Mouse (Mus musculus): Measurements from ENCODE around the gene Uqcrh. TPM values are rescaled to one million over a fixed set of nuclear protein-coding genes. Genes with fewer than 3 reads are reported as not detected.

Uqcrh gene
- total RNA-seq, 2 experiments from 2014 or later = 191 to 223 TPM

DNA sequence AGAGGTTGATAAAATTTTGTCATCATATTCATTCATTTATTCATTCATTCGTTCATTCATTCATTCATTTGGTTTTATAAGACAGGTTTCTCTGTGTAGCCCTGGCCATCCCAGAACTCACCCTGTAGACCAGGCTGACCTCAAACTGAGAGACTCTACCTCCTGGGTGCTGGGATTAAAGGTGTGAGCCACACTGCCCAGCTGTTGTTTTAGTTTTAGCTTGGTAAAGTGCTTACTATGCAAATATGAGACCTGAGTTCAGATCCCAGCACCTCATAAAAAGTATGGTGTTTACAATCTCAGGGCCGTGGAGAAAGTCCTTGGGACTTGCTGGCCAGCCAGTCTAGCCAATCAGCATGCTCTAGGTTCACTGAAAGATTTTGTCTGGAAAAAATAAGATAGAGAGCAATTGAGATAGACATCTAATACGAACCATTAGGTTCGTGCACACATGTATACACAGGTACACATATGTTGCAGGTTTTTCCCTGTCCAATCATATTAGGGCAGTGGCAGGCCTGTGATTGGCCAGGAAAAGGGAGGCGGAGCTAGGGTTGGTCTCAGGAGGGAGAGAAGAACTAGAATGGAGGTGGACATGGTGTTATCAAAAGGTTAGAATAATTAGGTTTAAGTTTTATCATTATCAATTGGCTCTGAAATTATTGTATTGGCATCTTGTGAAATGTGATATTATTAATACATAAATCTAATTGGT, 15.7 kb downstream of the Uqcrh start:
- no peak for ATAC-seq (replicated peaks; ENCODE audit: low FRiP score, poor library complexity, severe bottlenecking)

GRCm38 (mm10) chr4:116057559-116057958, 17.3 kb downstream of the Uqcrh start:
- no peak for ATAC-seq (replicated peaks; ENCODE audit: low FRiP score, poor library complexity, severe bottlenecking)

- peak; percentile 95 for ATAC-seq (replicated peaks; ENCODE audit: low FRiP score, poor library complexity, severe bottlenecking)
Measured at GRCm38 (mm10) chr4:116053399-116053961, 21.4 kb downstream of the Uqcrh start, which contains the start of gene Nsun4. Nsun4 (minus strand) TSS chr4:116053876.

GRCm38 (mm10) chr4:116052526-116053293, 22.2 kb downstream of the Uqcrh start:
- 0 out of 2 replicates have a peak, but pooled peaks have one; percentile 12 for ATAC-seq (replicated peaks; ENCODE audit: low FRiP score, poor library complexity, severe bottlenecking)

DNA sequence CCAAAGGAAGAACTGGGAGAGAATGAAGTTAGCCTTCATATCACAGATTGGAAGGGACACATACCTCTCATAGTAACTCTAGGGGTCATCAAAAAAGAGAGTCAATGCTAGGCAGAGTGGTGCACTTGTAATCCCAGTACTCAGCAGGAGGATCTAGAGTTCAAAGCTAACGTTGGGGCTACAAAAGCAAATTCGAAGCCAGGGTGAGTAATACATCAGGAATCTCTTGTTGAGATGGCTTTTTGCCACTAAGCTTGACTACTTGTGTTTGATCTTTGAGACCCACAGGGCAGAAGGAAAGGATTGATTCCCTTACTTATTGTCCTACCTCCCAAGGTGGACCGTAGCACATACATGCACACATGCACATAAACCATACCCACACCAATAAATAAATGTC, 25.7 kb downstream of the Uqcrh start:
- no peak for ATAC-seq (replicated peaks; ENCODE audit: low FRiP score, poor library complexity, severe bottlenecking)

DNA sequence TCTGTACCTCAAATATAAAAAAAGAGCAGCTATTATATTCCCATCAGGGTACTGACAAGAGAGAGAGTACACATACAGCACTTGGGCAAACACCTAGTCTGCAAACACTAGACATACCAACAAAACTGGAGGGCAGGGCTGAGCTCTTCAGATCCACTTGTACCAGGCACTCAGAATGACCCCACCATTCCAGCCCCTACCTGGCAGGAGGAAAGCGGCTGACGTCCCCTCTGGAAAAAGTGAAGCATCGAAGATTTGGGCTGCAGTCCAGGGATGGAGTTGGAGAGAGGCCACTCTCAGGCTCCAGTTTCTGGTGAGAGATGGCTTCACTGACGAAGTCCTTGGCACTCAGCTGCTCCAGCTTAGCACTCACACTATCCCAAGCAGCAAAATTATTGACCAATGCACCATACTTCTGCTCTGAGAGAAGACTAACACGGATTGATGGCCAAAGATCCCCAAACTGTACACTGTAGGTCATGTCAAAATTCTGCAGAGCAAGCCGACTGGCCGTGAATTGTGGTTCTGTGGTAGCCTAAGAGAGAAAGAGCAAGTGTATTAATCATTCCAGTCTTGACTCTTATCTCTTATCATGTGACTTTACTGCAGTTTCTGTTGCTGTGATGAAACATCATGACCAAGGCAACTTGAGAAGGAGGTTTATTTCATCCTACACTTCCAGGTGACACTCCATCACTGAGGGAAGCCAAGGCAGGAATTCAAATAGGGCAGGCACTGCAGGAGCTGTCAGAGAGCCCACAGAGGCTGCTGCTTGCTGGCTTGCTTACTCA, 26.5 kb downstream of the Uqcrh start:
- ATAC-seq (replicated peaks; ENCODE audit: low FRiP score, poor library complexity, severe bottlenecking) = no peak

DNA sequence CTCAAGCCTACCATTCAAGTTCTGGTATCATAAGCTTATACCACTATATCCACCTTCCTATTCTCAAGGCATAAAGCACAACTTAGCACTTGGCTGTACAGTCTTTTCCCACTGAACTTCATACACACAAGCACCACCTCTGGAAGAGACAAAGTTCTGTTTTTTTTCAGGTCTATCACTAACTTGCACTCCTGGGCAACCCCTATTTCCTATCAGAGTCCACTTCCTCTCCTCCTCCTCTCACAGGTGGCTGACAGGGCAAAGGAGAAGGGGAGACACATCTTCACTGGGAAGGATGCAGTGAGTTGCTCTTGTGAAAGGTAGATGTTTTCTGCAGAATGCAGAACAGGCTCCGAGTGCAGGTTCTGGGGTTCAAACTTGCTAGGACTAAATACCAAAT, 27.2 kb downstream of the Uqcrh start:
- ATAC-seq (replicated peaks; ENCODE audit: low FRiP score, poor library complexity, severe bottlenecking) = no peak

- ATAC-seq (replicated peaks; ENCODE audit: low FRiP score, poor library complexity, severe bottlenecking) = no peak
Measured at GRCm38 (mm10) chr4:116046604-116047003, 28.3 kb downstream of the Uqcrh start.

DNA sequence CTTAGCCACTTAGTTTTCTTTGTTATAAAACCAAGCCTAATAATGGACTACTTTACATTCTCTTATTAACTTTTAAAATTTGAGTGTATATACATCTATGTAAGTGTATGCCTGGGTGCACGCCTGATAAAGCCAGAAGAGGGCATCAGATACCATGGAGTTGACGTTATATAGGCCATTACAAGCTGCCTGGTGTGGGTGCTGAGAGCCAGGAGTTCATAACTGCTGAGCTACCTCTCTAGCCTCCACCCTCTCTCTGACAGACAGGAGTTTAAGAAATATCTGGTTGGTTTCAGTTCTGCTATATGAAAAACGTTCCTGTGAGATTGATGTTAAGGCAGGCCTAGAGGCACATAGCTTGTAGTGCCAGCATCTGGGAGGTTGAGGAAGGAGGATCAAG, 32.7 kb downstream of the Uqcrh start:
- peak; percentile 49; the same call in 1 of the 2 replicates for ATAC-seq (replicated peaks; ENCODE audit: low FRiP score, poor library complexity, severe bottlenecking)

DNA sequence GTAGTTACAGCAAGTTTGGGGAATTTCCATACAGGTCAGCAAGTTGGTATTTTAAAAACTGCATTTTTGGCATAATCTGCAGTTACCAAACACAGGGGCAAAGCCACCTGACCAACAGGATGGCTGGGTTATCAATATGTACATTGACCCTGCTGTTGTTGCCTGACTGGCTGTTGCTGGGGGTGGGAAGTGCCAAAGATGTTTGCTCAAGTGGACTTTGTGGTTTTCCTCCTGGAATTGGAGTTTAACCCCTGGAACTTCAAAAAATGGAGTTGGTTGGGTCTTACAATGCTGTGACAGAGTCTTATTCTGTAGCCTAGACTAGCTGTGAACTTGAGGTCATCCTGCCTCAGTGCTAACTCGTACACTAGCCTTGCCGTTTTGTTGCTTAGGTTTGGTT, 34.4 kb downstream of the Uqcrh start:
- ATAC-seq (replicated peaks; ENCODE audit: low FRiP score, poor library complexity, severe bottlenecking) = no peak

GRCm38 (mm10) chr4:116033374-116033773, 41.5 kb downstream of the Uqcrh start:
- no peak for ATAC-seq (replicated peaks; ENCODE audit: low FRiP score, poor library complexity, severe bottlenecking)

- ATAC-seq (replicated peaks; ENCODE audit: low FRiP score, poor library complexity, severe bottlenecking) = no peak
Measured at GRCm38 (mm10) chr4:116032906-116033305, 42.0 kb downstream of the Uqcrh start.

DNA sequence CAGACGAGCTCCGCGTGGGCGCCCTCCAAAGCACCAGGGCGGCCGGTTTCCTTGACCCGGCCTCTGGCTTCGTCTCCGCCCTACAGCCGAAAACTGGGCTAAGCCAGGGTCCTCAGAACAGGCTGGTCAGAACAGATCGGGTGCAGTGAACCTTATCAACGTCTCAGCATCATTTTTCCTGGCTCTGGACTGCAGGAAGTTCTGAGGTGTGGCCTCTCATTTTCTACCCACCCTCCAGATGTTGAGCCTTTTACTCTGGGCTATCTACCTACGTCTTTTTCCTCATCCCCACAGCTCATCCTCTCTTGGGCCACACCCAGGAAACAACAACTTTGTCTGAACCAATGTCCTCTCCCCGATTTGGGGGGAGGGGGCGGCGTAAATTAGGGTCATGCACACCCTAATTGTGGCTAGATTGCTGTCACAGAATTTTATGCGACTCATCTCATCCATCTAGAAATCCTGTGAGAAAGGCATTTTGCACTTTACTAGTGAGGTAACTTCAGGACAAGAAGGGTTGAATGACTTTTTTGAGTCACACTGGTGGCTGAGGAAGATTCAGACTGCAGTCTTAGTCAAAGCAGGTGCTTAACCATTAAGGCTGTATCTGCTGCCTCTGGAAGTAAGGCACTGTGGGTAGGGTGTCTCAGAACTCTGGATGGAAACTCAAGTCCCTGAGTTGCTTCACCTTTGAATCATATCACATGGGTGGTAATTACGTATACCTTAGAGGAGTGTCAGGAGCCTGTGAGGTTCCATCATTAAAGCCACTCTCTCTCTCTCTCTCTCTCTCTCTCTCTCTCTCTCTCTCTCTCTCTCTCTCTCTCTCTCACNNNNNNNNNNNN, 56.7 kb downstream of the Uqcrh start, which contains the start of gene Faah:
Faah (minus strand) TSS at position 25 of the 845 bp plus-strand sequence.
- ATAC-seq (replicated peaks; ENCODE audit: low FRiP score, poor library complexity, severe bottlenecking) = no peak

DNA sequence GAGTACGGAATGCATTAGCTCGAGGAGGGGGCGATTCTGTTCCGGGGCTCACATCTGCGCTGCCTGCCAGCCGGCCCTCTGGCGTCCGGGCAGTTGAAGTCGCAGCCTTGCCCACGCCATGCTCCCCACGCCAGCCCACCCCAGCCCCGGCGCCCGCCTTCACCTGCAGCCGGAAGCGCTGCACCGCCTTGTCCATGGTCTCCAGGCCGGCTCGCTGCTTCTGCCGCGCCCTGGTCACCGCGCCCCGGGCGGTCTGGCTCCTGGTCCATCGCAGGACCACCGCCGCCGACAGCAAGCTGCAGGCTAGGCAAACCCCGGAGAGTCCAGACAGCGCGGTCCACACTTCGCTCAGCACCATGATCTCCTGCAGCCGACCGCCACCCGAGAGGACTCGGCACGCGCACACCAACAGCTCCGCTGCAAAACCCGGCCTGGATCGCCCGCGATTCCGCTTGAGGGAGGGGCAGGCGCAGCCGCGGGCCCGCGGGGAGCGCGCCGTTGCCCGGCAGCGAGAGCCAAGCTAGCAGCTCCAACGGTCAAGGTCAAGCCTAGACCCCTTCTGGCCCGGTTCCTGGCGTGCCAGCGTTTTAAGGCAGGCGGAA, 57.5 kb downstream of the Uqcrh start:
- no peak for ATAC-seq (replicated peaks; ENCODE audit: low FRiP score, poor library complexity, severe bottlenecking)

Other genes starting within 250 kb of the Uqcrh start
- 2.5 and 3.8 TPM in 2 replicates for gene Mob3c, start 247.0 kb downstream of the Uqcrh start, total RNA-seq (2015; ENCODE audit: low replicate concordance)
- 4.6 and 4.7 TPM in 2 replicates for gene Mob3c, start 247.0 kb downstream of the Uqcrh start, total RNA-seq (2017; ENCODE audit: low replicate concordance)
- 31.8 and 64.2 TPM in 2 replicates for gene Mknk1, start 235.9 kb downstream of the Uqcrh start, total RNA-seq (2015; ENCODE audit: low replicate concordance)
- gene Mknk1, start 235.9 kb downstream of the Uqcrh start, total RNA-seq (2017; ENCODE audit: low replicate concordance) = 85.6 and 115 TPM in 2 replicates
- gene Kncn, start 190.7 kb downstream of the Uqcrh start, total RNA-seq (2015; ENCODE audit: low replicate concordance) = not detected in 2 replicates
- gene Kncn, start 190.7 kb downstream of the Uqcrh start, total RNA-seq (2017; ENCODE audit: low replicate concordance) = not detected in 2 replicates
- gene 6430628N08Rik, start 184.4 kb downstream of the Uqcrh start, total RNA-seq (2015; ENCODE audit: low replicate concordance) = not detected in 2 replicates
- gene 6430628N08Rik, start 184.4 kb downstream of the Uqcrh start, total RNA-seq (2017; ENCODE audit: low replicate concordance) = not detected in 2 replicates
- gene Dmbx1, start 135.1 kb downstream of the Uqcrh start, total RNA-seq (2015; ENCODE audit: low replicate concordance) = not detected in 2 replicates
- gene Dmbx1, start 135.1 kb downstream of the Uqcrh start, total RNA-seq (2017; ENCODE audit: low replicate concordance) = not detected in 2 replicates
- 2.1 TPM in 1 of 2 replicates, not detected in the other for gene Faah, start 57.1 kb downstream of the Uqcrh start, total RNA-seq (2015; ENCODE audit: low replicate concordance)
- 1.3 TPM in 1 of 2 replicates, not detected in the other for gene Faah, start 57.1 kb downstream of the Uqcrh start, total RNA-seq (2017; ENCODE audit: low replicate concordance)
- 2.5 and 2.9 TPM in 2 replicates for gene Nsun4, start 21.2 kb downstream of the Uqcrh start, total RNA-seq (2015; ENCODE audit: low replicate concordance)
- gene Nsun4, start 21.2 kb downstream of the Uqcrh start, total RNA-seq (2017; ENCODE audit: low replicate concordance) = 0.43 and 1.1 TPM in 2 replicates
- gene Lrrc41, start 198 bp upstream of the Uqcrh start, total RNA-seq (2015; ENCODE audit: low replicate concordance) = 3.5 and 9.0 TPM in 2 replicates
- 1.3 and 3.3 TPM in 2 replicates for gene Lrrc41, start 198 bp upstream of the Uqcrh start, total RNA-seq (2017; ENCODE audit: low replicate concordance)
- gene Rad54l, start 48.6 kb upstream of the Uqcrh start, total RNA-seq (2015; ENCODE audit: low replicate concordance) = 7.7 and 8.1 TPM in 2 replicates
- gene Rad54l, start 48.6 kb upstream of the Uqcrh start, total RNA-seq (2017; ENCODE audit: low replicate concordance) = 14.8 and 16.8 TPM in 2 replicates
- gene Pomgnt1, start 48.8 kb upstream of the Uqcrh start, total RNA-seq (2015; ENCODE audit: low replicate concordance) = 0.63 and 7.9 TPM in 2 replicates
- 2.2 and 6.8 TPM in 2 replicates for gene Pomgnt1, start 48.8 kb upstream of the Uqcrh start, total RNA-seq (2017; ENCODE audit: low replicate concordance)
- not detected in 2 replicates for gene Lurap1, start 76.3 kb upstream of the Uqcrh start, total RNA-seq (2015; ENCODE audit: low replicate concordance)
- not detected in 2 replicates for gene Lurap1, start 76.3 kb upstream of the Uqcrh start, total RNA-seq (2017; ENCODE audit: low replicate concordance)
- gene Tspan1, start 92.5 kb upstream of the Uqcrh start, total RNA-seq (2015; ENCODE audit: low replicate concordance) = not detected in 2 replicates
- gene Tspan1, start 92.5 kb upstream of the Uqcrh start, total RNA-seq (2017; ENCODE audit: low replicate concordance) = not detected in 2 replicates
- gene 1700042G07Rik, start 98.3 kb upstream of the Uqcrh start, total RNA-seq (2015; ENCODE audit: low replicate concordance) = not detected in 2 replicates
- gene 1700042G07Rik, start 98.3 kb upstream of the Uqcrh start, total RNA-seq (2017; ENCODE audit: low replicate concordance) = not detected in 2 replicates
- gene Gm49337, start 98.3 kb upstream of the Uqcrh start, total RNA-seq (2015; ENCODE audit: low replicate concordance) = 0.84 TPM in 1 of 2 replicates, not detected in the other
- gene Gm49337, start 98.3 kb upstream of the Uqcrh start, total RNA-seq (2017; ENCODE audit: low replicate concordance) = not detected in 2 replicates
- not detected in 2 replicates for gene Pik3r3, start 146.5 kb upstream of the Uqcrh start, total RNA-seq (2015; ENCODE audit: low replicate concordance)
- gene Pik3r3, start 146.5 kb upstream of the Uqcrh start, total RNA-seq (2017; ENCODE audit: low replicate concordance) = 0.26 and 0.84 TPM in 2 replicates

All from erythroblast, adult 5-6 weeks (primary cell).